Mouse (Mus musculus) myocyte (in vitro differentiated cells): ENCODE data around the gene Erf.
A peak's percentile ranks its signal among the peaks of the same experiment; 100 is the strongest.

Source experiments
- POLR2A ChIP-seq: IDR thresholded peaks from one replicate; pipeline ENCODE4 v1.6.1; 2011; ENCODE audit warnings: low read depth, mild to moderate bottlenecking, control low read depth, moderate library complexity; ENCODE audit not compliant: insufficient read length
- TCF12 ChIP-seq: IDR thresholded peaks from one replicate; pipeline ENCODE4 v1.6.1; 2011; ENCODE audit warnings: mild to moderate bottlenecking, control low read depth; ENCODE audit not compliant: poor library complexity, insufficient read depth, severe bottlenecking
- USF1 ChIP-seq: IDR thresholded peaks from one replicate; pipeline ENCODE4 v1.6.1; 2011; ENCODE audit warnings: low read depth, mild to moderate bottlenecking, control low read depth, moderate library complexity

DNA sequence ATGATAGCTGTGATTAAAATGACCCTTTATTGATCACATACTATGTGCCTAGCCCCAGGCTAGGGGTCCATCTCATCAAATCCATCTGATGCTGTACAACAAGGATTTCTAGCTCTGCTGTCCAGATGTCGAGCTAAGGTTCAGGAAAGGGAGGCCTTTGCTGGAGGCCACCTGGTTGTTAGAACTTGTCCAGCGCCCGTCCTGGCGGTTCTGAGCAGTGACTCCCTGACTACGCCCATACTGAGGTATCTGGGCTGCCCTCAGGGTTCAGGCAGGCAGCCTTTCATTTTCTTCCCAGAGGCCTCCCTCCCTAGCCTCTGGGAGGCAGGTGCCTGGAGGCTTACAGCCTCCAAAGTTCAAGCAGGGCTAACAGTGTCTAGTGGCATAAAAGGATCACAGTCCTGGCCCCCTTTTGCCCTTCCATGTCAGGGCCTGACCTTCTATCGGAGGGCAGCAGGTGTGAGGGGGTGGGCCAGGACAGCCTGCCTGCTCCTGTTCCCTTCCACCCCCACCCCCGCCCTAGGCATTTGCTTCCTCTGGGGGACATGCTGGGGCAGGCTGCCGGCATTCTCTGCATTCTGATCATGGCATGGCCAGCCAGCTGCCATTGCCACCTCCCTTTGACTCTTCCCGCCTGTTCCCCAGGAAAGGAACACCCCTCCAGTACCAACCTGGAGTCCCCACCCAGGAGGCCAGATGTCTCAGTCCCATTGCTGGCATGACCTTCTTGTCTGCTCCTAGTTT lies 25.2 kb upstream of the Erf start:
- TF ChIP-seq POLR2A (peak; percentile 33), TCF12 (no peak), USF1 (no peak)
